In genomic region chr14:87266309-87266708, GRCm38 (mm10) we compare ENCODE assay signal across 24 mouse cellular contexts.
DNase-seq lines count a peak whose midpoint lies in the region; ATAC-seq and TF ChIP-seq lines count a peak whose summit lies in the region.
"Had no signal": no experiment of that assay in that cellular context is flagged by ENCODE, and none has a peak within 500 bp of the region (broad histone marks: within the 10 kb centered on the region; RNA-seq: fewer than 3 reads in every experiment).

No protein-coding gene starts in this region.

- no peaks in the 10 kb centered on the region for H3K4me1 ChIP-seq in forebrain, embryonic 16.5 days (replicated peaks; ENCODE audit: control insufficient read depth, insufficient read depth, low read length)
- H3K4me1 ChIP-seq in forebrain, embryonic 12.5 days: no peaks in the 10 kb centered on the region
- no peaks in the 10 kb centered on the region for H3K4me1 ChIP-seq in midbrain, embryonic 14.5 days (ENCODE audit: control insufficient read depth, insufficient read depth, low read length)
- no peaks in the 10 kb centered on the region for H3K4me1 ChIP-seq in midbrain, embryonic 10.5 days
- H3K4me1 ChIP-seq: embryonic facial prominence, embryonic 15.5 days; heart, embryonic 12.5 days; neural tube, embryonic 13.5 days had no signal

- no peak overlapping the region for H3K4me2 ChIP-seq in forebrain, embryonic 16.5 days (ENCODE audit: low read length)
- no peak overlapping the region for H3K4me2 ChIP-seq in forebrain, embryonic 12.5 days
- no peak overlapping the region for H3K4me2 ChIP-seq in midbrain, embryonic 14.5 days (ENCODE audit: low read length)
- H3K4me2 ChIP-seq: embryonic facial prominence, embryonic 15.5 days; heart, embryonic 12.5 days; hindbrain, embryonic 14.5 days; neural tube, embryonic 13.5 days had no signal

- H3K4me3 ChIP-seq in forebrain, embryonic 16.5 days (replicated peaks; ENCODE audit: low read length): no peak overlapping the region
- no peak overlapping the region for H3K4me3 ChIP-seq in forebrain, embryonic 12.5 days (replicated peaks)
- H3K4me3 ChIP-seq in midbrain, embryonic 14.5 days (replicated peaks; ENCODE audit: low read depth, low read length): no peak overlapping the region
- no peak overlapping the region for H3K4me3 ChIP-seq in midbrain, embryonic 10.5 days
- H3K4me3 ChIP-seq: embryonic facial prominence, embryonic 15.5 days; heart, adult 2 months; heart, embryonic 12.5 days; neural tube, embryonic 13.5 days had no signal

- TF ChIP-seq POLR2A in brain, embryonic 14.5 days (IDR thresholded peaks at IDR 0.05; ENCODE audit: borderline replicate concordance, extremely low read depth, insufficient read depth, insufficient read length, poor library complexity, severe bottlenecking): no peak

- peak; percentile 63 for ATAC-seq in forebrain, embryonic 16.5 days
- no peak for ATAC-seq in forebrain, embryonic 12.5 days (ENCODE audit: low FRiP score)
- ATAC-seq in midbrain, embryonic 14.5 days (ENCODE audit: low FRiP score, low TSS enrichment): peak; percentile 49; the same call in 1 of the 2 replicates

- H3K27ac ChIP-seq in forebrain, embryonic 16.5 days (ENCODE audit: low read length): no peak overlapping the region
- H3K27ac ChIP-seq in forebrain, embryonic 12.5 days: no peak overlapping the region
- H3K27ac ChIP-seq in midbrain, embryonic 14.5 days (replicated peaks; ENCODE audit: low read depth, low read length): no peak overlapping the region
- no peak overlapping the region for H3K27ac ChIP-seq in midbrain, embryonic 10.5 days (replicated peaks)
- H3K27ac ChIP-seq: embryonic facial prominence, embryonic 15.5 days; heart, adult 2 months; hindbrain, embryonic 14.5 days; liver, embryonic 14.5 days; neural tube, embryonic 13.5 days had no signal

- WGBS in forebrain, embryonic 16.5 days: 36% methylated on average over 6 of the region's 6 CpGs
- WGBS in forebrain, embryonic 12.5 days: 53% methylated on average over 6 of the region's 6 CpGs
- 51% methylated on average over 6 of the region's 6 CpGs for WGBS in midbrain, embryonic 14.5 days
- 80% methylated on average over 6 of the region's 6 CpGs for WGBS in midbrain, embryonic 10.5 days

- H3K36me3 ChIP-seq in forebrain, embryonic 16.5 days (ENCODE audit: control insufficient read depth, insufficient read depth): no peaks in the 10 kb centered on the region
- no peaks in the 10 kb centered on the region for H3K36me3 ChIP-seq in forebrain, embryonic 12.5 days (replicated peaks)
- no peaks in the 10 kb centered on the region for H3K36me3 ChIP-seq in midbrain, embryonic 14.5 days (ENCODE audit: control insufficient read depth, insufficient read depth, low read length)
- no peaks in the 10 kb centered on the region for H3K36me3 ChIP-seq in midbrain, embryonic 10.5 days
- H3K36me3 ChIP-seq: embryonic facial prominence, embryonic 15.5 days; heart, embryonic 12.5 days; neural tube, embryonic 13.5 days had no signal

- no peaks in the 10 kb centered on the region for H3K9me3 ChIP-seq in forebrain, embryonic 16.5 days (ENCODE audit: control insufficient read depth, low read length)
- H3K9me3 ChIP-seq in forebrain, embryonic 12.5 days: no peaks in the 10 kb centered on the region
- H3K9me3 ChIP-seq in midbrain, embryonic 14.5 days (ENCODE audit: control insufficient read depth, low read length): no peaks in the 10 kb centered on the region
- H3K9me3 ChIP-seq in midbrain, embryonic 10.5 days (replicated peaks): no peaks in the 10 kb centered on the region
- H3K9me3 ChIP-seq: embryonic facial prominence, embryonic 15.5 days; heart, embryonic 12.5 days; neural tube, embryonic 13.5 days had no signal

- TF ChIP-seq CTCF in brain, embryonic 14.5 days (IDR thresholded peaks at IDR 0.05; ENCODE audit: borderline replicate concordance, extremely low read depth, insufficient read depth, insufficient read length): no peak

- no peaks in the 10 kb centered on the region for H3K27me3 ChIP-seq in forebrain, embryonic 16.5 days (replicated peaks; ENCODE audit: control insufficient read depth, insufficient read depth, low read length)
- H3K27me3 ChIP-seq in forebrain, embryonic 12.5 days: no peaks in the 10 kb centered on the region
- no peaks in the 10 kb centered on the region for H3K27me3 ChIP-seq in midbrain, embryonic 14.5 days (ENCODE audit: control insufficient read depth, insufficient read depth, low read length)
- H3K27me3 ChIP-seq in midbrain, embryonic 10.5 days (ENCODE audit: low read depth, poor library complexity, severe bottlenecking): no peaks in the 10 kb centered on the region
- H3K27me3 ChIP-seq: embryonic facial prominence, embryonic 15.5 days; heart, embryonic 12.5 days; neural tube, embryonic 13.5 days had no signal

- no peak overlapping the region for H3K9ac ChIP-seq in forebrain, embryonic 16.5 days (replicated peaks; ENCODE audit: low read depth, low read length)
- H3K9ac ChIP-seq in forebrain, embryonic 12.5 days: no peak overlapping the region
- H3K9ac ChIP-seq in midbrain, embryonic 14.5 days (replicated peaks; ENCODE audit: low read length): no peak overlapping the region
- H3K9ac ChIP-seq: embryonic facial prominence, embryonic 15.5 days; heart, embryonic 12.5 days; hindbrain, embryonic 14.5 days; liver, embryonic 14.5 days; neural tube, embryonic 13.5 days had no signal

- peak; percentile 48 for DNase-seq in midbrain, embryonic 14.5 days
- no peak for DNase-seq in midbrain, embryonic 10.5 days (ENCODE audit: low spot score)
- peak; percentile 69 for DNase-seq in brain, embryonic 14.5 days (ENCODE audit: low read depth)
- DNase-seq in layer of hippocampus, postnatal 36 days: no peak
- DNase-seq in right cerebral cortex, postnatal 14 days: no peak
- DNase-seq: cerebellum, adult 18-20 months; cerebellum, postnatal 10 days; gastrocnemius, postnatal 36 days; heart, adult 2 months; kidney, adult 11 months; kidney, postnatal 14 days; layer of hippocampus, adult 9-11 months; liver; lung, adult 2 months; lung, postnatal 14 days; thymus, adult 2 months; thymus, postnatal 36 days had no signal

Comparison
In these comparisons a context has a peak if more than half of its experiments do, and no peak if none do; other contexts are left out.
1. DNase-seq: peak in midbrain, embryonic 14.5 days (single experiment) and brain, embryonic 14.5 days (single experiment); none in midbrain, embryonic 10.5 days (single experiment), layer of hippocampus, postnatal 36 days (0 of 2) and right cerebral cortex, postnatal 14 days (single experiment).